8 mouse cellular contexts compared by ENCODE assay signal in the genomic region with DNA sequence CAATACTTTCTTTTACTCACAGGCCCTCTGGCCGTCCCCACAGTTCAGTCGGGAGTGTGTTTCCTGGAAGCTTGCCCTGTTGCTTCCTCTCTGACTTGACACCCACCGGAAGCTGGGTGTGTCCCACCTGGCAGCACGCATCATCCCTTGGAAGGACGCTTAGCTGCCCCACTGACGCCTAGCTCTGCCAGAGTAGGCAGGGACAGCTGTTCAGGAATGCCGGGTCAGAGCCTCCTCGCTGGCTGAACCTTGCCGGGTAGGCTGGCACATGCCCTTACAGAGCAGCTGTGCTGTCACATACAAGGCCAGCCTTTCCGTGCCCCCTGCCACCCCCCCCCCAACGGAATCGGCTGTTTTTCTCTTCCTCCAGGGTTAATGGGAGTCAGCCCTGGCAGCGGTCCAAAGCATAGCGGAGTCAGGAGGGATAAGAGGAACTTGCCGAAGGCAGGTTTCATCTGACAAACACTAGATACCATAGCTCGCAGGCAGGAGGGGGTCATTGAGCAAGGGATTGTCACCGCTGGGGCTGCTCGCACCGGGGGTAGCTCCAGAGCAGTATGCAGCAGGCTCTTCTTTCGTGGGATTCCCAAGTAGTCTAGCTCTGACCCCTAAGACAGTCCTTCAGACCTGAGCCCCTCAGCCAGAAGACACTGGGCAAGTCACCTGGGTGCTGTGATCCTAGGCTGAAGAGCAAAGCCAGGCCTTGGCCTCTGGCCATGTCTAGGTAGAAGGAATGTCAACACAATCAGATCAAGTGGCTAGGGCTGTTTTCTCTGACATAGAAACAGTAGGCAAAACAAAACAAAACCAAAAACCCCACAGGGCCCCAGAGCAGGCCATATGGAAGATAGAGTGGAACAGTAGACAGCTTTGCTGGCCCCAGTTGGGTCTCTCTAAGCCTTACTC. TPM values are rescaled to one million over a fixed set of nuclear protein-coding genes. Genes with fewer than 3 reads are reported as not detected.
A peak's percentile ranks its signal among the peaks of the same experiment; 100 is the strongest.
DNase-seq lines count a peak whose midpoint lies in the region; ATAC-seq and TF ChIP-seq lines count a peak whose summit lies in the region.

No protein-coding gene starts in this region.

- peak overlapping the region; percentile 1; the same call in 1 of the 2 replicates for H3K27ac ChIP-seq in spleen, adult 2 months (ENCODE audit: insufficient read depth, low read length)

- no peak for TF ChIP-seq POLR2A in spleen, adult 2 months (IDR thresholded peaks at IDR 0.05; ENCODE audit: low read depth, low read length)

- peak; percentile 55 for DNase-seq in right cerebral cortex, postnatal 14 days
- DNase-seq in right cerebral cortex, postnatal 36 days (ENCODE audit: low spot score in 2 of 2): no peak
- DNase-seq in heart, adult 9 months (ENCODE audit: low spot score in 2 of 2): peak; percentile 58 to 60
- DNase-seq in kidney, adult 18-20 months: peak; percentile 42
- peak; percentile 82 for DNase-seq in lung, postnatal 14 days
- DNase-seq in spleen, adult 2 months (ENCODE audit: low read depth in 1 of 2, low spot score in 2 of 2): no peak
- DNase-seq in left cerebral cortex, adult 8-10 months (ENCODE audit: low spot score in 2 of 2): no peak

- ATAC-seq in common myeloid progenitor, adult 5-6 weeks (replicated peaks; ENCODE audit: low read depth, poor library complexity, severe bottlenecking): peak; percentile 90

- no peak overlapping the region for H3K4me3 ChIP-seq in spleen, adult 2 months (ENCODE audit: extremely low read depth, insufficient read depth, insufficient read length)

- H3K36me3 ChIP-seq in spleen, adult 2 months (ENCODE audit: control insufficient read depth, insufficient read depth, low read length): no peaks in the 10 kb centered on the region

- H3K27me3 ChIP-seq in spleen, adult 2 months (ENCODE audit: control insufficient read depth, insufficient read depth, low read length): no peaks in the 10 kb centered on the region

- 20% methylated on average over 20 of the region's 20 CpGs for WGBS in spleen, adult 2 months

- H3K4me1 ChIP-seq in spleen, adult 2 months (ENCODE audit: control insufficient read depth, insufficient read depth, insufficient read length): peaks cover 13% of the 10 kb centered on the region

- no peak for TF ChIP-seq CTCF in spleen, adult 2 months (IDR thresholded peaks at IDR 0.05; ENCODE audit: extremely low read depth, insufficient read depth, insufficient read length, insufficient replicate concordance)

RNA-seq across cellular contexts. Expression of a gene that starts 58.9 kb away (rescaled TPM):
- total RNA-seq in common myeloid progenitor, adult 5-6 weeks (2017): not detected in 2 replicates
- polyA plus RNA-seq in spleen, adult 2 months (2012; rRNA removed): 0.02 TPM in 1 of 2 replicates, not detected in the other
- total RNA-seq in left cerebral cortex, adult 8-10 months (2022): 1 to 10 TPM; 1.9 to 3.2 (median 2.9) TPM

Comparison
In these comparisons a context has a peak if more than half of its experiments do, and no peak if none do; other contexts are left out.
1. DNase-seq: peak in right cerebral cortex, postnatal 14 days (single experiment), heart, adult 9 months (2 of 2), kidney, adult 18-20 months (single experiment) and lung, postnatal 14 days (single experiment); none in right cerebral cortex, postnatal 36 days (0 of 2), spleen, adult 2 months (0 of 2) and left cerebral cortex, adult 8-10 months (0 of 2).